Mouse (Mus musculus) adipocyte (in vitro differentiated cells): Measurements from ENCODE around the gene Gltp.

Experiments used
- DNase-seq: peaks from one replicate; pipeline ENCODE4 v3.0.0-alpha.2; 2016; ENCODE audit warnings: low spot score

The Gltp gene

DNA sequence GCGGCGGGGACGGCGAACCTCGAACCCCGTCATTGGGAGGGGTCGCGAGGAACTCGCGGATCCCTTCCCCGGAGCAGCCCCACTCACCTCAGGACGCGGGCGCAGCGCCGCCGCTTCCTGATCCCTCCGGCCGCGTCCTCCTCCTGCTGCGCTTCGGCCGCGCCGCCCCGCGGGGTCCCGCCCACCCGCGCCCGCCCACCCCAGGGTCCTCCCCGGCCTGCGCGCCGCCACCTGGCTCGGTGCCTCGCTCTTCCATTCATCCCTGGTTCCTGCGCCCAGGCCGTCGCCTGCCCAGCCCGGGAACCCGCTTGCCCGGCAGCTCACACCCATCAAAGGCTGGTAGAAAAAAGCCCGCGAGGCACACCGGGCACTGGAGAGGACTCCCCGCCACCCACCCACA is 32.5 kb downstream of the Gltp start, which contains the start of gene Trpv4:
Gene Trpv4, minus strand, starts transcription at position 167 of the 400 bp plus-strand sequence.
- DNase-seq, result no peak

DNA sequence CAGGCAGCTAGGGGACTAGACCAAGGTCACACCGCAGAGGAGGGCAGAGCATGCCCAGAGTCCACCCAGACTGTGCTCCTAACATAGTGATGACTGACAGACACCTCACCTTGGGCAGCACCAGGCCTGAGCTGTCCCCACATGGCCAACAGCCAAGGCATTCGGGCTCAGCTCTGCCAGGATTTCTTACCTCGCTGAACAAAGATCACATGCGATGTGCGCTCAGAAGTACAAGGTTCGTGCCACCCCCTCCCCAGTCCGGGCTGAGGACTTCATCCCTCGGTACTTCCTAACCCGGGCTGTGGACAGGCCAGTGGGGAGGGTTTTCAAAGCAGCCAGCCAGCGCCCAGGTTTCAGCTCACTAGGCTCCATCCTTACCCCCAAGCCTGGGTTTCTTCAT is 33.4 kb downstream of the Gltp start:
- DNase-seq, result no peak

DNA sequence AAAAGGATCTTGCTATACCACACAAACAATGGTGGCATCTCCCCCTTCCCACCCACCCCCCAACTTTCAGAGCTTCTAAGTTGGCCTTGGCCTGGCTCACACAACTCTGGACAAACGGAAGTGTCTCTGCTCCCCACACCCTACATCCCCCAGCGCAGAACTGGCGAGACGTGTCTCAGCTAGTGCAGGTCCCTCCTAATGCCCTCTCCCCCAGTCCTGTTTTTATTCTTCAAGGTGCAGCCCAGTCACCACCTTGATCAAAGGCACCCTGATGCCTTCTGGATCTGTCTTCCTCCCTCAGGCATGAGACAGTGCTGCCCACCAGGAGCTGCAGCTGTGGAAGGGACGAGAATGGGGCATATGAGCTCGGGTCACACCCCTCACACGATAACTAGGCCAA is 34.5 kb downstream of the Gltp start:
- no peak for DNase-seq

DNA sequence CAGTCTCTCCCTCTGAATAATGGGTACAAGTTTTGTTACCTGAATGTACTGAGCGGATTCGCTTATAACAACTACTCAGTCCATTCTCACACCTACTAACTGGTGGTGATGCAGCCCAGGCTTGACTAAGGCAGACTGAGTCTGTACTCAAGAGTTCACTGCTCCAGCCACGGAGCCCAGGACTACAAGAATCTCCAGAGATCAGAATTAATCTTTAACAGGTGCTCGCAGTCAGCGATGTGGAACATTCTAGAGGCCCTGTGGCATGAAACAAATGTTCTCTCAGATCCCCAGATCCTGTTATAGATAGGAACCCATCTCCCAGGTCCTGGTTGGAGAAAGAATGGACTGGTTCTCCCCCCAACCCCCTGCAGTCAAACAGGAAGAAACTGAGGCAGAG is 35.1 kb downstream of the Gltp start:
- DNase-seq, result no peak

DNA sequence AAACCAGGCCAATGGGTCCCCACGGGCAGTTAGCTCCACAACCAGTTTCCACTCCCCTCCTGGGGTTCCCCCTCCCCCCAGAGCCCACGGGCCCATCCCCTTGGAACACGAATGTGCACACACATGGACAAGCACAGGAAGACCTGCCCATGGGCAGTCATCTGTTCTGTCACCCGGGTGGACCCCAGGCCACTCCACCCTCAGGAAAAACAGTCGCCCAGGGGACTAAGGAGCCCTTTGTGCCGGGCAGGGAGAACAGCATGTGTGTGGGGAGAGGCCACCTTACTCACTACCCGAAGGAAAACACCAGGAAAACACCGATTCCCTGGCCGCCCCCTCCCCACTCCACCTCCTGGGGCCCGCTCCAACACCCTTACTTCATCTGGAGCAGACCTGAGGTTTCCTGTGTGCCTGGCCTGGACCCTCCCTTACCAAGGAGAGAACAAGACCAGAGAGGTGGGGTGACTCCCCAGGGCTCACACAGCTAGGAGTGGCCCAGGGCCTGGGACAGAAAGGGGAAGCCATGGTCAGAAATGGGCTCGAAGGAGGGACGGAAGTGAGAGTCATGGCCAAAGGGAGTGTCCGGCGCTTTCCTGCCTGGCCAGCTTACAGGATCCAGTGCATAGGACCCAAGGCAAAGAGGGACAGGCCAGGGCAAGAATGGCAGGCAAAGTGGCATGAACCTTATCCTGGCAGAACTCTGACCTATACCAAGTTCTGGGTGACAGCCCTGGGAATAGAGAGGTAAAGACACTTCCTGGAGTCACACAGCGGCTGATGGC is 36.9 kb downstream of the Gltp start:
- DNase-seq, result no peak

DNA sequence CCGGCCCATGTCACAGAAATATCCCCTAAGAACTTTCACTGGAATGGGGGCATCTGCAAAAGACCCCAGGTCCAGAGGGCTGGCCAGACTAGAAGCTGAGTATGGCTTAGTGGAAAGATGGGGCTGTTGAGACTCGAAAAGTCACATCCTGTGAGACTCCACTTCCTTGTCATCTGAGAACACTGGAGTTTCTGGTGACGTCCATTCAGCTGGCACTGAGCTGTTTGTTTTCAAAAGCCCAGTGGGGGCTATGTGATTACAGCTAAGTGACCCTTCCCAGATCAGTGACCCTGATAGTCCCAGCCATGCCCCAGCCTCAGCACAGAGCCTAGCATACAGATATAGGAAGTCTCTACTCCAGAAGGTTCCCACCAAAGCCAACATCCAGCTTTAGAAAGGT is 39.3 kb downstream of the Gltp start:
- DNase-seq, result no peak

DNA sequence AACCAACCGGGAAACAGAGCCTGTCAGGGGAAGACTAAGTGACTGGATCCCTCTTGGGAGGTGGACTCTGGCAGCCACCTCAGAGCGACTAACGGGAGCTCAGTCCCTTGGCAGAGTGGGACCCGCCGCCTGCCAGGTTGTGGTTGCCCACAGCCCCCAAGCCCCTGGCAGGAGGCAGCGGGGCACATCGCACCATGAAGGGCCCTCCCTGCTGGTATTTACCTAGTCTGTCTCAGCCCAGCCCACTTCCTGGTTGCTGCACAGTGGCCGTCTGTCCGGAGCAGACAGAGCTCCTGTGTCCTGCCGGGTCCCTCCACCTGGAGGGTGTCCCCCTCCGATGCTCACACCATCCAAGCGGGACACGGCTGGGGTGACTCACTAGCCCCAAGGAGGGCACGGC is 39.8 kb downstream of the Gltp start:
- no peak for DNase-seq

DNA sequence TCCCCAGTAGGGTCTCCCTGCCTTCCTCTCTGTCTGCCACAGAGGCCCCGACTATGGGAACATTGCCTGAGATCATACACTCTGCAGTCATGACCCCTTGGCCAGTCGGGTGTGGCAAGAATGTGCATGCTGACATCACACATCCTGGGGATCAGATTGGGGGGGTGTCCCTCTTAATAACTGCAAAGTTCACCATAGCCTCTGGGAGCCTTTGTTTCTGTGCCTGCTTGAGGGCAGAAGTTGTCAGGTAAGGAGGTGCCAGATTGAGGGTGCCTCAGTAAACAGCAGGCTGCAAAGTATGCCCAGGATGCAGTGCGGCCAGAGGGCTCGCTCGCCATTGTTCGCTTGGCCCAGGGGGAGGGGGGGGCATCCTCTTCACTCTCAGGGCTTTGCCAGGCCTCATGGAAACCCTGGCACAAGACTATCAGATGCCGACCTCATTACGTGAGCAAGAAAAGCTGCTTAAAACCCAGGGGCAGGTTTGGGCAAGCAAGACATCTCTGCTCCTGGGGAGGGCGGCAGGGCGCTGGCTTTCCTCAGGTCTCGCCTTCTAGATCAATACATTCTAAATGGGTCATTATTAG is 42.0 kb downstream of the Gltp start:
- no peak for DNase-seq

DNA sequence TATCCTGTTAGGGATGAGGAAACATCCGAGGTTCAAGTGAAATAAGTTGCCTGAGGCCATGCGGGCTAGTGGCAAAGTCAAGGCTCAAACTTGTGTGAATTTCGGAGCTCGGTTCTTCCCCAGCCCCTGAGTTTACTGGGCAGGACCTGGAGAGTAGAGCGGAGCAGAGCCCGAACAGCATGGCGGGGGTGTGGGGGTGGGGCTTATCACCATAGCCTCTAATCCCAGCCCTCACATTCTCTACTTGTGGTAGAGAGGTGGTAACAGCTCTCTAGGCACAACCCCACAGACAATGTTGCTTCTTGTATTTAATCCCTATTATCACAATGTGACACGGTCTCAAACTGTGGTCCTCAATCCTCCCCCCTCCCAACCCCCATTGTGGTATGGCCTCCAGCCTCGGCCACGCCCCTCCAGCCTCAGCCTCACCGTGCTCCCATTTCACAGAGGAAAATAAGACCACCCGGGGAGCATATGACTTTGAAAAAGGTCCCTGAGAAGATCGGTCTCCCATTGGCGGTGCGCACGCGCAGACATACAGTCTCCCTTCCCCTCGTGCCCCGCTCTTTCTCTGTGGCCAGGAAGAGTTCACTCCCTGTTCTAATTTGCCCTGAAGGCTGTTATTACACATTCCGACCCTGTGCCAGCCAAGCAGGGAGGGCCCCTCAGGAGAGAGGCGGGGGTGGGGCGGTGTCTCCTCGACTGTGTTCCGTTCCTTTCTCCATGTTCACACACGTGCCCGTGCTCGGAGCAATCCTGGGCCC is 43.4 kb downstream of the Gltp start:
- no peak for DNase-seq

DNA sequence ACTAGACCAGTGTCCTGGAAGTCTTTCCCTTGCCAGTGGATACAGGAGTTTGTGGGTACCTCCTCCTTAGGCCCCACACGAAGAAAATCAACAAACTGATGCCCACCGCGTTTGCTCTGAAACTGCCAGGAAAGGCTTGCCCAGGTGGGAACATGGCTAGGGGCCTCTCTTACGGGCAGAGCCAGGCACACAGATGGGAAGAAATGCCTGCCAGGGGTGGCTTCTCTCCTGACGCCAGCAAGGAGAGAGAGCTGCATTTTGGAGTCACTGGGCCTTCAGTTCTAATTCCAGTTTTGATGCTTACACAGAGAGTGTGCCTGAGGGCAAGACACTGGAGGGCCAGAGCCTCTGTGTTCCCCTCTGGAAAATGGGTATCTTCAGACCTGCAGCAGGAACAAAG is 44.9 kb downstream of the Gltp start:
- no peak for DNase-seq

DNA sequence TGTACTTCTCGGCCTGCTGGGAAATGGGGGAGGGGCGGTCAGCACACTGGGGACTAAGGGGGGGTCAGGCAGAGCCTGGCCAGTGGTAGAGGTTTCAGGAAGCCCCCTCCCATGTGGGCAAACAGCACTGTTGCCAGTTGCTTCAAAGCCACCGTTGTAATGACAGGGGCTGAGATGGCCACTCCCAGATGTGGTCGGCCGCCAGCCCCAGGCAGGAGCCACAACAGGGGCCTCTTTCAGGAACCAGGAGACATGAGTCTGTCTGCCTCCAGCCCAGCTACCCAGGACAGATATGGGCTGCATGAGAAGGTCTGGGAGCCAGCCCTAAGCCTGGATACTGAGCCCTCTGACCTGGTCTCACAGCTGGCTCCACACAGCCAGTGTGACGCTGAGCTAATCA is 45.9 kb downstream of the Gltp start:
- no peak for DNase-seq

DNA sequence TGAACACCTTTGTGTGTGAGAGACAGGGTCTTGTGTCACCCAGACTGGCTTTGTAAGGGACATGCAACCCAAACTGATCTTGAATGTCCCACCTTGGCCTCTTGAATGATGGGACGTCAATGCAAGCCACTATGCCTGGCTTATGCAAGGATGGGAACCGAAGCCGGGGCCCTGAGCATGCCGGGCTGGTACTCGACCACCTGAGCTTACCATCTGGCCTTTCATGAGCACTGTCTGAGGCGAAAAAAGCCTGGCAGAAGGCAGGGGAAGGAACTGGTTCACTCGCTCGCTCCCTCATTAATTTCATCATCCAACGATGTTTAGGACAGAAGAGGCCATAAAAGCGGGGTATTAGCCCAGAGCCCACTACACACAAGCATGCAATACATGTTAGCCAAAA is 50.0 kb downstream of the Gltp start:
- DNase-seq, result no peak

DNA sequence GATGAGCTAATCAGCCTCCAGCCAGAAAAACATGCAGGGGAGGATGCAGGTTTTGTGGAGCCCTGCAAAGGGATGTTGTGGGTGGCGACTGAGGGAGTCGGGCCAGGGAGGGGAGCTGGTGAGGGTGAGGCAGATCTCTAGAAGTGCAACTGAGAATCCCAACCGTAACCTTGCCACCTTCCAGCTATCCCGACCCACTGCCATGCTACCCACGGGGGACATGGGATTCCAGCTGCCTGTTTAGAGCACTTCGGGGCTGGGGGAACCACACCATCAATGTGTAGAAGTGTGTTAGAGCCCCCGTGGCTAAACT is 51.2 kb downstream of the Gltp start:
- no peak for DNase-seq

DNA sequence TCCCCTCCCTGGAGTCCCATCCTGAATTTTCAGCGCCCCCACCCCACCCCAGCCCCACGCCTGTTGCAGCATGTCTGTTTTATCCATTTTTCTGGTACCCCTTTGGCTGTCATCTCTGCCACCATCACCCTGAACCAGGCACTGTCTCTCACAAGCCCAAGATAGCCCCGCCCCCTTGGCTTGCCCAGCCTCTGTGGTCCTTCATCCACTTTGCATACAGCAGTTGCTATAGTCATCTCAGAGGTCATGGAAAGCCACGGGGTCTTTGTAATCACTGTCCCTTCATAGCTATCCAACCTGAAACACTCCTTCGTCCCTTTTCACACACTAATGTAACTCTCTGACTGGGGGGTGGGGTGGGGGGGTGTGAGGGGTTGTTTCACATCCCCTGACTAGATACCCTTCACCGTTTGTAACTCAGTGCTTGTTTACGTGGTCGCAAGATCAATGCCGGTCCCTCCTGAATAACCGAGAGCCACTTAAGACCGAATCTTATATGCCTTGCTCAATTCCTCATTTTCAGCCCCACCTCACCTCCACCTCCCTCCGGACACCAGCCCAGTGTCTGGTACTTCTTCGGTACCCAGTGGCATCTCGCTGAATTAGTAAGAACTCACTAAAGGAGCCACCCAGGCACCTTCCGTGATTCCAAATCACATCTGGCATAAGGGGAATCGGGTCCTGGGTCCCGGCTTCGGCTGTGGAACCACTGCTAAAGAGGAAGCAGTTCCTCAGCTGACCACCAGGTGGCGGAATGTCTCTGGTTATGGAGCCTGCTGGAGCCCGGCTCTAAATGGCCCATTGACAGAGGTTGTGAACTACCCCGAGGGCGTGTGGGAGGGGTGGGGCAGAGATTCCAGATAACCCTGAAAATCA is 51.8 kb downstream of the Gltp start:
- DNase-seq, result peak; percentile 90

DNA sequence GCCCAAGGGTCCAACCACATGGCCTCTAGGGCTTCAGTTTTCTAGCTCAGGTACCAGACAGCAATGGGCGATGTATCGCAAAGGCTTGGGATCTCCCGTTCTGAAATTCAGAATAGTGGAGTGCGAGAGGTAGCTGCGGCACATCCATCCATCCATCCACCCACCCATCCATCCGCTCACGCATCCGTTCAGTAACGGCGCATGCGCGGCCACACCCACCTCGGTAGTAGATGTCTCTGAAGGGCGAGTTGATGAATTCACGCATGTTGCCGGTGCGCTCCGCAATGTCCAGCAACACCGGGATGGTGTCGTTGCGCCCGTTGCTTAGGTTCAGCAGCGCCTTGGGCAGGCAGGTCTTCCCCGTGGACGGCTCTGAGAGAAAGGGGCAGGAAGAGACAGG is 54.7 kb downstream of the Gltp start:
- DNase-seq, result no peak

DNA sequence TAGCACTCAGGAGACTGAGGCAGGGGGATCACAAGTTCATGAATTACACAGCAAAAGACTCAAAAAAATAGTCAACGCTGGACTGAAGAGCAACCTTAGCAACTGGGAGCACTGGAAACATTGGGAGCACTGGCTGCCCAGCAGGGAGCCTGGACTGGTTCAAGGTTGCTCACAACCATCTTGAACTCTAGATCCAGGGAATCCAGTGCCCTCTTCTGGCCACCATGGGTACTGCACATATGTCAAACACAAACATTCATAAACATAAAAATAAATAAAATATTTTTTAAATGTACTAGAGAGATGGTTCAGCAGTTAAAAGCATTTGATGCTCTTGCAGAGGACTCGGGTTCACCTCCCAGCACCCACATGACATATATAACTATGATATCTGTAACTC is 59.4 kb downstream of the Gltp start:
- peak; percentile 31 for DNase-seq

DNA sequence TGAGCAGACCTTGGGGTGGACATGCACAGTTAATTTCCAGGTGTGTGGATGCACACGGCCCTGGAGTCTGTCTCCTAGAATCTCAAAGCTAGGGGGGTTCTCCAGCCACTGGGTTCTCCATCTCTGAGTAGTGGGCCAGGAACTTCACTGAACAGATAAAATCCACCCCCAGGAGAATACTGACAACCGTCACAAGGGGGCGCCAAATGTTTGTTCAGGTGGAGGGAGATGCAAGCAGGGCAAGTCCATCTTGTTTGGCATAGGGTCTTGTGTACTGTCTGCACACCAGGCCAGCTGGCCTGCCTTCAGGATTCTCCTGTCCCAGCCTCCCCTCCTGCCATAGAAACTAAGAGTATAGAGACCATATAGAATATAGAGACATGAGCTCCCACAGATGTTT is 65.2 kb downstream of the Gltp start:
- peak; percentile 69 for DNase-seq

DNA sequence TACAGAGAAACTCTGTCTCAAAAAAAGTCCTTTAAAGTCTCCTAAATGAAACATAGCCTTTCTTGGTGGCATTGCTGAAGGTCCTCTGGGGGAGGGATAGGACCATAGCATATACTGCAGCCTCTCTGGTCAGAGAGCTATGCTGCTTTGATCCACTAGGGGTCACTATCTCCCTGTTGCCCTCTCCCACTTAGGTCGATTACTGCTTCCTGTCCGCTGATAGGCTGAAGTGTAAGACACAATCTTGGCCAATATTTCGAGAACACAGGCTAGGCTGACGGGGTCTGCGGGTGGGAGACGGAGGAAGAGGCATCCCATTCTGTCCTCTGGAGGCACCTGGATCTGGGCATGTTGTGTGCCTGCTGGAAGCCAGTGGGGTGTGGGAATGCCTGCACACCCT is 70.5 kb downstream of the Gltp start:
- peak; percentile 30 for DNase-seq
